Mouse (Mus musculus) bone marrow macrophage, adult 2 months (primary cell): ENCODE data around the gene Dlgap1. TPM values are rescaled to one million over a fixed set of nuclear protein-coding genes. Genes with fewer than 3 reads are reported as not detected.

ENCODE experiments used
- H3K27ac ChIP-seq: 2 replicates; pipeline ENCODE4 v1.5.1; 2012; ENCODE audit warnings: low read depth, low read length; ENCODE audit not compliant: insufficient read depth
- H3K4me1 ChIP-seq: 2 replicates; pipeline ENCODE4 v1.6.1; 2012; ENCODE audit warnings: low read length; ENCODE audit not compliant: control insufficient read depth, insufficient read depth
- H3K4me3 ChIP-seq: 2 replicates; pipeline ENCODE4 v1.5.1; 2012; ENCODE audit warnings: mild to moderate bottlenecking, low read length, moderate library complexity; ENCODE audit not compliant: insufficient read depth
- CTCF ChIP-seq: IDR thresholded peaks from 2 replicates; pipeline ENCODE4 v1.5.1; 2012; ENCODE audit warnings: low read depth, mild to moderate bottlenecking, low read length, moderate library complexity
- POLR2A ChIP-seq: IDR thresholded peaks from 2 replicates; pipeline ENCODE4 v1.6.1; 2012; ENCODE audit warnings: mild to moderate bottlenecking, low read depth, low read length, borderline replicate concordance
- polyA plus RNA-seq: library from polyadenylated mRNA; stranded (reverse); fragments of >200 nt; gene quantifications from 2 replicates; pipeline ENCODE4 v1.2.4, GENCODE M21; 2012; ENCODE audit not compliant: missing spikeins, insufficient read depth, insufficient read length

Dlgap1 gene
- polyA plus RNA-seq, 1 experiment, result not detected

DNA sequence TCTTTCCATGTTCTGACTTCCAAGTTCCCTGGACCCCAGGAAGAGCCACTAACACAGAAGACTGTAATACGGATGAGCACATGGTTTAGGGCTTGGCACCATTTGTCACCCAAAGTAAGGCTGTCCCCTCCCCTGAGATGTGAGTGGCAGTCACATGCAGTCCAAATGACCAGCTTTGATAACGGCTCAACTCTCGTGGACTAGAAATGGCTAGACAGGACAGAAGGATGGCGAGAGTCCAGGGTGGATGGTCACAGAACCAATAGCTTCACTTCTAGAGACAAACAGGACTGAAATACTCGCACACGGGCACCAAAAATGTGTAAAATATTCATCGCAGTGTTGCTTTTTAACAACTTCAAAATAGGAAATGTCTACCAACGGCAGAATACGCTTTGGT, 657.5 kb downstream of the Dlgap1 start:
- Histone ChIP-seq H3K4me3 (no peak overlapping the region), H3K4me1 (no peaks in the 10 kb centered on the region), H3K27ac (no peak overlapping the region)
- TF ChIP-seq POLR2A (no peak), CTCF (no peak)

DNA sequence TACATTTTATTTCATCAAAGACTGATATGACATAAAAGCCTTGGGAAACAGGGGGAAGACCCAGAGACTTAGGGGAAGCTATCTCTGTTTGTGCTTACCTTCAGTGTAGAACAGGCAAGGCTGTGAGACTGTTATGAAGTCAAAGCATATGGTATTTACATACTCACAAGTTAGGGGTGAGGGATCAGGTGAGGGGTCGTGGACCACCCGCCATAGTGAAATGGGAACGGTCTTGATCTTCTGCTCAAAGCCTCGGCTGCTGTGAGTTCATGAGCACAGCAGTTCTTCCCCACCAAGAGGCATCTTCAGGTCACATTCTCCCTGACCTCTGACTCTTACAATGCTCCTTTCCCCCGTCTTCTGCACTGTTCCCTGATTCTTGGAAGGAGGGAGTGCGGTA, 658.1 kb downstream of the Dlgap1 start:
- TF ChIP-seq POLR2A (no peak), CTCF (no peak)
- no peaks in the 10 kb centered on the region for H3K4me1 ChIP-seq
- H3K4me3 ChIP-seq, result no peak overlapping the region
- no peak overlapping the region for H3K27ac ChIP-seq

DNA sequence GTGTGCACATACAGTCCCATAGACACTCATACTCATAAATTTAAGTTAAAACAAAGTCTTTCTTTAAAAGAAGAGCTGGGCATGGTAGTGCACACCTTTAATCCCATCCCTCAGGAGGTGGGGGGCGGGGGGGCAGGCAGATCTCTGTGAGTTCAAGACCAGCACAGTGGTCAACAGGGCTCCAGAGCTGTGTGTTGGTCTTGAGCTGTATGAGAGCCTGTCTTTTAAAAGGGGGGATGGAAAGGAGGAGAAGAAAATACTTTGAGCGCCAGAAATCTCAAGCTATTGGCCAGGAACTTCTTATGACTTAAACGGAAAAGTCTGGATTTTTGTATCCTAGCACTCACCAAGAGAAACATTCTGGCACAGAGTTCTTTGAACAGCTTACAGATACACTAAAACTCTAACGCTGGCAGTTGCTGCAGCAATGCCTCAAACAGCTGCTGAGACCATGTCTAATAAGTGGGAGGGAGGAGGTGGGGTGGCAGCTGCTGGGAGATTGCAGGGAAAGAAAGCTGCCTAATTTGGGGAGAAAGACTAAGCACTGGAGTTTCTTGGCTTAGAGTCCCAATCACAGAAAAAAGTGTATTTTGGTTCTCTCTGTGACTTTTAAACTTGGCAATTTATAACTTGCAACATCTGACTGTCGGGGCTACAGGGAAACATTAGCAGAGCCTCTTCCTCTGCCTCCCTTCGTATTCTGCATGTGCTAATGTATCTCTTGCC, 660.9 kb downstream of the Dlgap1 start:
- no peaks in the 10 kb centered on the region for H3K4me1 ChIP-seq
- no peak overlapping the region for H3K4me3 ChIP-seq
- H3K27ac ChIP-seq, result no peak overlapping the region
- TF ChIP-seq CTCF (no peak), POLR2A (no peak)

DNA sequence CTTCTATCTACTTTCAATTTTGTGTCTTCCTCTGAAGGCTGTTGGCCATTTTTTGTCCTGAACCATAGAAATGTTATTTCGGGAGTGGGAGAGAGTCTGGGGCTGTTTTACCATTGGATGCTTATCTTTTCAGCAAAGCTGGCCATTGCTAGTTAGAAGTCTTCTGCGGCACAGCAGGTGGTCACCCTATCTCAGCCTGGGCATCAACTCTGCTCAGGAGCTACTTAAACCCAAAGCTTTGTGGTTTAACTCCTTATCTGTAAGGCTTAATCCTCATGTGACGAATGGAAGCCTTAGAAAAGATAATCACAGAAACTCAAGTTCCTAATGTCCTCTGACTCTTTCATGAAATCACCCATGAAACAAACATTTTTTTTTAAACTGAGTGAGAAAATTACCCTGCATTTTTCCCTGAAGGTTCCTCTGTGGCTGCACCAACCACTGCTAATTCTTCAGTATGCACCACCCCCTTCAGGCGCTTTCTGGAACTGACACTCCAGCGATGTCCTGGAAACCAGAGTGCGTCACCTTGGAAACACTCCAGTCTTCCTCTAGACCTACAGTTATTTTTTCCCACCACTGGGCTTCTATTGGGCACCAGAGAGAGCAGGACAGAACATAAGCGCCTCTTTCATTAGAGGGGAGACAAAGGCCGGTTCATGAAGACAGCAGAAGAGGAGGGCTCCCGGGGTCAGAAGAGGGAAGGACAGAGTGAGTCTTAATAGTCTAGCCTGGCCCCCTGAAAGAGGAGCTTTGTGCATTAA, 664.5 kb downstream of the Dlgap1 start:
- Histone ChIP-seq H3K4me3 (no peak overlapping the region), H3K4me1 (no peaks in the 10 kb centered on the region), H3K27ac (no peak overlapping the region)
- peak; percentile 60 for TF ChIP-seq CTCF
- no peak for TF ChIP-seq POLR2A

DNA sequence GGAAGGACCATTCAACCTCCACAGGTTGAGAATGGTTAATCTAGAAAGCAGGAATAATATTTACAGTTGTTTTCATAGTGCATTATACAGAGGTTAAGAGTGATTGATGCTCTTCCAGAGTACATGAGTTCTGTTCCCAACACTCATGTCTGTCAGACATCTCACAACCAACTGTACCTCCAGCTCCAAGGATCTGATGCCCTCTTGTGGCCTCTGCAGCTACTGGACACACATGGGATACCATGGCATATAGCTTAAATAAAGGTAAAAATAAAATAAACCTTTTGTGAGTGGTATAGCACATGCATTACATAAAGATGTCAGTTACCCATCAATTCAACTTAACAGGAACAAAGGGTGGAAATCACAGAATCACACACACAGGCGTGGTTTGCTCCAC, 674.3 kb downstream of the Dlgap1 start:
- no peak for TF ChIP-seq POLR2A
- no peak for TF ChIP-seq CTCF
- Histone ChIP-seq H3K27ac (no peak overlapping the region), H3K4me3 (no peak overlapping the region), H3K4me1 (no peaks in the 10 kb centered on the region)

DNA sequence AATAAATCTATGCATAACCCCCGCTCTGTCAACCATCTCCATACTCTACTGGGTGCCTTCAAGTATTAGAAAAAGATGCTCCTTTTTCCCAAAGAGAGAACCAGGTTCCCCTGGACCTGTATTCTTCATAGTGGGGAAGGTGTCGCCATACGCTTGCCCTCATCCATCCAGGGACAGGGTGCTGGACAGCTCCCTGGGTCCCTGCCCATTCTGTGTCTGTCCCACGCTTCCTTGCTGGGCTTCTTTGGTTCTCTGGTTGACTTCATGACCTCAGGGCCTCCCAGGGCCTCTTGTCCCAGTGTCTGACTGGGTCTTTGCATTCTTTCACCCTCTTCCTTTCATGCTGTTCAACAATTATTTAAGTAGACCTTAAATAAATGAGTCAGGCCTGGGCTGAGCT, 677.8 kb downstream of the Dlgap1 start:
- H3K4me1 ChIP-seq, result no peaks in the 10 kb centered on the region
- H3K4me3 ChIP-seq, result no peak overlapping the region
- no peak overlapping the region for H3K27ac ChIP-seq
- TF ChIP-seq POLR2A (no peak), CTCF (no peak)

DNA sequence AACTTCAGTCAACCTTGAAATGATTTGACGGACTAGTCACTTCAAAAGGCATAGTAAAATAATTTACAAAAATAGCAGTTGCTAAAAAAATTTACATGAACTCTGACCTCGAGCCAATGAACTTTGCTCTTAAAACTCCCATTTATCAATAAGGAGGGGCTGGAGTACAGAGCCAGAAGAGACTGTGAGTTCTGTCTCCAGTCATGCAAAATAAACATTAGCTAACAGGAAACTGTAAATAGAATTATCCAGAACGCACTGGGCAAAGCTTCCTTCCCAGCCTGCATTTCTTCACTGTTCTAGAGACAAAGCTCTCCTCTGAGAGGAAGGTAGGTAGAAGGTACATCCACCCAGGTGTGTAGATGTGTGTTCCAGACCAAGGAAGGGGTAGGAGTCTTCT, 692.5 kb downstream of the Dlgap1 start:
- H3K4me3 ChIP-seq, result no peak overlapping the region
- H3K27ac ChIP-seq, result no peak overlapping the region
- no peaks in the 10 kb centered on the region for H3K4me1 ChIP-seq
- no peak for TF ChIP-seq POLR2A

DNA sequence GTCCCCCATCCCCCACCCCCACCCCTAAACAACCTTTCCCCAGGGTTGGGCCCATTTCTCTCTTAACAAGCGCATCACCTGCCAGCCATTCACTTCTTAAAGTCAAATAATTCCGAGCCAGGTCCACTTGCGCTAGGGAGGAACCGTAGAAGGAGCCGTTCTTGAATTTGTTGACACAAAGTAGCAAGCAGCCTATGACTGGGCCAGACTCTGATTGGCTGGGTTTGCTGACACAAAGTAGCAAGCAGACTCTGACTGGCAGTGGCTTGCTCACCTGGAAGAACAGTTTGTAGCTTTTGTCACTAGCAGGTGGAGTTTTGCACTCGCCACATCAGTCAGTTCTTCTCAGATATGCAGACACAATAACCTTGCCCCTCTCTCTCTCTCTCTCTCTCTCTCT, 695.1 kb downstream of the Dlgap1 start:
- H3K4me3 ChIP-seq, result no peak overlapping the region
- H3K4me1 ChIP-seq, result no peaks in the 10 kb centered on the region
- no peak overlapping the region for H3K27ac ChIP-seq
- no peak for TF ChIP-seq POLR2A
- no peak for TF ChIP-seq CTCF

DNA sequence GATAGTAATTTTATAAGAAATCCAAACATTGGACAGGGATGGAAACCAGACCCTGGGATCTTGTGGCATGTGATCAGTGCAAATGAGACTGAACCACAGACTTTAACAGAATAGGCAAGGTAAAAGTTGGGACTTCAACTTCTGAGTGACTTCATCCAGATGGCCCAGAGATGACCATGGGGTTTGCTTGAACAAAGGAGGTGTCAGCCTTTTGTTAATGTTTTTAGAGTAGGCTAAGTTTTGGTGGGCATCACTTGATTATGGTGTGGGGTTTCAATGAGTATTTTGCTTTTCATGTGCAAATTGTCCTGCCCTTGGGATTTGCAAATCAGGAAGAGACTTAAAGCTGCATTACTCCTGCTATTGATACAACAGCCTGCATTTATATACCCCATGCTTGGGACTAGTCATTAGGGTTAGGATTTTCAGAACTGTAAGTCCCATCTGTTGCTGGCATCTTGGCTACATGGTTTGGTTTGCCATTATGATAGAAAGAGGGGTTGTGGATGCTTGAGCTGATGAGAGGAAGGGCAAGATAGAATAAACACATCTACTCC, 695.7 kb downstream of the Dlgap1 start:
- H3K27ac ChIP-seq, result no peak overlapping the region
- no peak overlapping the region for H3K4me3 ChIP-seq
- no peaks in the 10 kb centered on the region for H3K4me1 ChIP-seq
- TF ChIP-seq CTCF, result no peak
- no peak for TF ChIP-seq POLR2A

DNA sequence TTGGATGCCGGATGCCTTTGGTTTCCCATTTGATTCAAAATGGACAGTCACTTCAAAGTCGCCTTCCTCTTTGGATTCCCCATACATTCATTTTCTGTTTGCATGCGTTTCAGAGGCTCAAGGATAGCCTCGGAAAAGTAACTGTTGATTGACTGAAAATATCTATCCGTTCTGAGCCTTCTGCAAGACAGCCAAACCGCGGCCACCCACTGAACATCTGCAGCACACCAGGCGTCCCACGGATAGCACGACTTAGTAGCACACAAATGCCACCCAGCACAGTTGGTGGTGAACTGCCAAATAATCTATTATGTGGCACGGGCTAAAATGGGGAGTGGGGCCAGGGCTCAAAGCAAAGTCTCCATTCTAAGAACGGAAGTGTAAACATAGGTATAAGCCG, 705.1 kb downstream of the Dlgap1 start:
- no peak for TF ChIP-seq CTCF
- no peak for TF ChIP-seq POLR2A

DNA sequence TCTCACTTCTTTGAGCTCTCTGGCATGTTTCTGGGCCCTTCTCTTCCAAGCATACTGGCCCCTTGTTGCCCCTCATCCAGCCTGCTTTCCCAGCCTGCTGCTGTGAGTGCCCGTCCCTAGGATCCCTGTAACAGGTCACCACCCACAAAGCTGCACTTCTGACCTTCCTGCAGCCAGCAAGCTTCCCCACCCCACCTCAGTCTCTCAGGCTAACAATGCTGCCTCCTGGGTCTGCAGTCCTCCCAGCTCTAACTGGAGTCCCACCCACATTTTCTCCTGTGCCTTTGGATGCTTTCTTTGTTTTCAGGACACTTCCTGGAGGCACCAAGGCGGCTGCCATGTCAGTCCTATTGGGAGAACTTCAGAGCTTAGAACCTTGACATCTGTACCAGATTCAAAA, 707.6 kb downstream of the Dlgap1 start:
- Histone ChIP-seq H3K4me3 (no peak overlapping the region), H3K27ac (no peak overlapping the region), H3K4me1 (no peaks in the 10 kb centered on the region)
- no peak for TF ChIP-seq POLR2A

More for the DNA sequence above, 705.1 kb downstream of the Dlgap1 start:
- H3K4me3 ChIP-seq, result no peak overlapping the region
- no peak overlapping the region for H3K27ac ChIP-seq
- H3K4me1 ChIP-seq, result no peaks in the 10 kb centered on the region
